Mouse (Mus musculus) megakaryocyte progenitor cell, adult 5-6 weeks (primary cell): Measurements from ENCODE around the gene Ddr2. TPM values are rescaled to one million over a fixed set of nuclear protein-coding genes. Genes with fewer than 3 reads are reported as not detected.

Experiments used
- ATAC-seq: replicated peaks from 2 replicates; pipeline ENCODE4 v1.8.0; 2016; ENCODE audit warnings: mild to moderate bottlenecking, moderate TSS enrichment, inconsistent platforms; ENCODE audit not compliant: poor library complexity
- total RNA-seq, 2 experiments: library from RNA; stranded (forward) in 1 of 2; stranded (reverse) in 1 of 2; fragments of 157-497, 149-512 nt in 1 of 2; fragments of 200-1000 nt in 1 of 2; gene quantifications; 2 replicates each; pipeline versions ENCODE4 v1.2.3 to v1.2.4; 2015 to 2017

Ddr2 gene
- total RNA-seq, 2 experiments from 2014 or later = not detected

- no peak for ATAC-seq
Measured at GRCm38 (mm10) chr1:169952636-169953035, 157.9 kb downstream of the Ddr2 start.

GRCm38 (mm10) chr1:169951561-169951960, 159.0 kb downstream of the Ddr2 start:
- ATAC-seq = no peak

GRCm38 (mm10) chr1:169950651-169951050, 159.9 kb downstream of the Ddr2 start:
- peak; percentile 87 for ATAC-seq

- no peak for ATAC-seq
Measured at GRCm38 (mm10) chr1:169949981-169950380, 160.6 kb downstream of the Ddr2 start.

- no peak for ATAC-seq
Measured at GRCm38 (mm10) chr1:169948866-169949265, 161.7 kb downstream of the Ddr2 start.

GRCm38 (mm10) chr1:169948280-169948679, 162.3 kb downstream of the Ddr2 start:
- ATAC-seq = no peak

- no peak for ATAC-seq
Measured at GRCm38 (mm10) chr1:169947654-169948053, 162.9 kb downstream of the Ddr2 start.

- no peak for ATAC-seq
Measured at GRCm38 (mm10) chr1:169946004-169946403, 164.6 kb downstream of the Ddr2 start.

- ATAC-seq = peak; percentile 83
Measured at GRCm38 (mm10) chr1:169939345-169939744, 171.2 kb downstream of the Ddr2 start.

- peak; percentile 67 for ATAC-seq
Measured at GRCm38 (mm10) chr1:169934005-169934725, 176.4 kb downstream of the Ddr2 start.

GRCm38 (mm10) chr1:169932122-169932746, 178.3 kb downstream of the Ddr2 start:
- ATAC-seq = no peak

- no peak for ATAC-seq
Measured at GRCm38 (mm10) chr1:169931698-169932097, 178.9 kb downstream of the Ddr2 start.

- ATAC-seq = no peak
Measured at GRCm38 (mm10) chr1:169928454-169928971, 182.0 kb downstream of the Ddr2 start, which contains the start of gene Ccdc190. Gene Ccdc190, plus strand, starts transcription at chr1:169928648.

- ATAC-seq = no peak
Measured at GRCm38 (mm10) chr1:169927753-169928369, 182.7 kb downstream of the Ddr2 start.

GRCm38 (mm10) chr1:169924567-169924966, 186.0 kb downstream of the Ddr2 start:
- no peak for ATAC-seq

Other genes starting within 250 kb of the Ddr2 start
- not detected in 2 replicates for gene Ccdc190, start 182.1 kb downstream of the Ddr2 start, total RNA-seq (2015)
- gene Ccdc190, start 182.1 kb downstream of the Ddr2 start, total RNA-seq (2017) = not detected in 2 replicates
- 2.6 and 4.7 TPM in 2 replicates for gene Hsd17b7, start 141.5 kb downstream of the Ddr2 start, total RNA-seq (2015)
- 3.0 and 3.1 TPM in 2 replicates for gene Hsd17b7, start 141.5 kb downstream of the Ddr2 start, total RNA-seq (2017)
- 89.7 and 105 TPM in 2 replicates for gene Uap1, start 64.2 kb upstream of the Ddr2 start, total RNA-seq (2015)
- 62.0 and 74.7 TPM in 2 replicates for gene Uap1, start 64.2 kb upstream of the Ddr2 start, total RNA-seq (2017)
- 41.6 and 45.7 TPM in 2 replicates for gene Uhmk1, start 104.6 kb upstream of the Ddr2 start, total RNA-seq (2015)
- 40.8 and 50.4 TPM in 2 replicates for gene Uhmk1, start 104.6 kb upstream of the Ddr2 start, total RNA-seq (2017)
- gene Sh2d1b2, start 122.0 kb upstream of the Ddr2 start, total RNA-seq (2015) = not detected in 2 replicates
- gene Sh2d1b2, start 122.0 kb upstream of the Ddr2 start, total RNA-seq (2017) = not detected in 2 replicates
- gene Sh2d1b1, start 166.6 kb upstream of the Ddr2 start, total RNA-seq (2015) = 6.5 TPM in 2 replicates
- 4.5 and 5.2 TPM in 2 replicates for gene Sh2d1b1, start 166.6 kb upstream of the Ddr2 start, total RNA-seq (2017)
- 4.5 and 4.6 TPM in 2 replicates for gene Gm7694, start 195.6 kb upstream of the Ddr2 start, total RNA-seq (2015)
- gene Gm7694, start 195.6 kb upstream of the Ddr2 start, total RNA-seq (2017) = 1.4 and 2.2 TPM in 2 replicates
- not detected in 2 replicates for gene Spata46, start 198.0 kb upstream of the Ddr2 start, total RNA-seq (2015)
- gene Spata46, start 198.0 kb upstream of the Ddr2 start, total RNA-seq (2017) = not detected in 2 replicates